Mouse (Mus musculus) heart, embryonic 14.5 days (tissue): ENCODE measurements around the gene Klk1b24. TPM values are rescaled to one million over a fixed set of nuclear protein-coding genes. Genes with fewer than 3 reads are reported as not detected.
"Not testable (repeated sequence)": the region's sequence is repeated elsewhere in the genome, so short reads cannot be mapped to it uniquely, and the experiment has no call there.

Experiments used
- ATAC-seq: fragments of 200-750 bp; cut with Nextera tagmentation; 2 replicates; pipeline ENCODE4 v1.8.0; 2017; ENCODE audit warnings: low read depth, moderate TSS enrichment; ENCODE audit not compliant: insufficient number of reproducible peaks, insufficient read depth, low FRiP score
- H3K27ac ChIP-seq, 2 experiments: fragments of 200-500 bp in 1 of 2; fragments of 300-500 bp in 1 of 2; sonication (generic) in 1 of 2; replicated peaks in 1 of 2; 2 replicates each; pipeline ENCODE4 v1.5.1; 2012 to 2014; ENCODE audit warnings: low read depth in 2 of 2, low read length in 2 of 2, control low read depth in 1 of 2, mild to moderate bottlenecking in 1 of 2, mixed read lengths in 1 of 2; ENCODE audit not compliant: control insufficient read depth in 1 of 2, insufficient read depth in 1 of 2
- H3K27me3 ChIP-seq: fragments of 300-500 bp; sonication (generic); 2 replicates; pipeline ENCODE4 v1.6.1; 2014; ENCODE audit warnings: mild to moderate bottlenecking, low read length, control low read depth; ENCODE audit not compliant: control insufficient read depth, insufficient read depth
- H3K36me3 ChIP-seq: fragments of 300-500 bp; sonication (generic); 2 replicates; pipeline ENCODE4 v1.6.1; 2014; ENCODE audit warnings: mild to moderate bottlenecking, control low read depth, low read length, mixed read lengths; ENCODE audit not compliant: control insufficient read depth, insufficient read depth
- H3K4me1 ChIP-seq, 2 experiments: fragments of 200-500 bp in 1 of 2; fragments of 300-500 bp in 1 of 2; sonication (generic) in 1 of 2; 2 replicates each; pipeline ENCODE4 v1.6.1; 2012 to 2014; ENCODE audit warnings: low read length in 2 of 2, control low read depth in 1 of 2, mixed read lengths in 1 of 2; ENCODE audit not compliant: control insufficient read depth in 2 of 2, insufficient read depth in 2 of 2
- H3K4me2 ChIP-seq: fragments of 300-500 bp; sonication (generic); 2 replicates; pipeline ENCODE4 v1.6.1; 2014; ENCODE audit warnings: mild to moderate bottlenecking, low read length
- H3K4me3 ChIP-seq, 2 experiments: fragments of 200-500 bp in 1 of 2; fragments of 300-500 bp in 1 of 2; sonication (generic) in 1 of 2; 2 replicates each; pipeline ENCODE4 v1.5.1; 2012 to 2014; ENCODE audit warnings: low read length in 2 of 2, mild to moderate bottlenecking in 2 of 2, control low read depth in 1 of 2, low read depth in 1 of 2, moderate library complexity in 1 of 2; ENCODE audit not compliant: control insufficient read depth in 1 of 2, insufficient read depth in 1 of 2
- H3K9ac ChIP-seq: fragments of 300-500 bp; sonication (generic); 2 replicates; pipeline ENCODE4 v1.6.1; 2014; ENCODE audit warnings: mild to moderate bottlenecking, low read length
- H3K9me3 ChIP-seq: fragments of 300-500 bp; sonication (generic); 2 replicates; pipeline ENCODE4 v1.6.1; 2016; ENCODE audit warnings: low read length, control low read depth; ENCODE audit not compliant: control insufficient read depth
- WGBS: fragments of 180-500 bp; shearing (Covaris S2); extraction: QIAGEN DNeasy Blood & Tissue Kit; methylation state at CpG from one replicate; pipeline ENCODE4 v1.1.7; 2014; 5-methylcytosine and 5-hydroxymethylcytosine counted together
- polyA plus RNA-seq: library from polyadenylated mRNA; unstranded; fragments of >200 nt; fragmentation: Nextera tagmentation; extraction: Ambion mirVana; gene quantifications from 2 replicates; pipeline ENCODE4 v1.2.1, GENCODE M21; 2014

The Klk1b24 gene
- polyA plus RNA-seq, 1 experiment from 2014 or later, result not detected

GRCm38 (mm10) chr7:44221601-44222000, 33.6 kb downstream of the Klk1b24 start:
- not testable (repeated sequence) for ATAC-seq, H3K27ac ChIP-seq, H3K4me2 ChIP-seq, H3K4me3 ChIP-seq, H3K9ac ChIP-seq, H3K36me3 ChIP-seq, H3K4me1 ChIP-seq, H3K9me3 ChIP-seq, H3K27me3 ChIP-seq
- WGBS, result 68% methylated on average over 8 of the region's 10 CpGs

- H3K4me3 ChIP-seq, H3K27ac ChIP-seq, H3K9ac ChIP-seq, H3K36me3 ChIP-seq, ATAC-seq, H3K4me1 ChIP-seq, H3K27me3 ChIP-seq, H3K9me3 ChIP-seq, H3K4me2 ChIP-seq: not testable (repeated sequence)
- 52% methylated on average over 6 of the region's 6 CpGs for WGBS
These were observed 34.3 kb downstream of the Klk1b24 start for GRCm38 (mm10) chr7:44222335-44222734.

GRCm38 (mm10) chr7:44225076-44225475, 37.0 kb downstream of the Klk1b24 start, which contains the start of gene Klk1:
Gene Klk1, plus strand, starts transcription at chr7:44225360.
- Histone ChIP-seq H3K4me3 (no peak within 1 kb of the TSS), H3K36me3 (no peaks in the 10 kb centered on the region), H3K9ac (no peak within 1 kb of the TSS), H3K4me2 (no peak within 1 kb of the TSS), H3K9me3 (no peaks in the 10 kb centered on the region), H3K27me3 (no peaks in the 10 kb centered on the region), H3K4me1 (peaks cover 0 to 2% of the 10 kb centered on the region in 2 experiments; a peak in 1 of 4 replicates), H3K27ac (no peak within 1 kb of the TSS)
- 31% methylated on average over 1 of the region's 1 CpGs for WGBS
- no peak for ATAC-seq

GRCm38 (mm10) chr7:44235909-44236308, 47.9 kb downstream of the Klk1b24 start, which contains the start of gene Gm36864:
Gene Gm36864, plus strand, starts transcription at chr7:44236177.
- Histone ChIP-seq H3K9me3 (no peaks in the 10 kb centered on the region), H3K4me1 (no peaks in the 10 kb centered on the region), H3K9ac (no peak within 1 kb of the TSS), H3K4me2 (no peak within 1 kb of the TSS), H3K27me3 (no peaks in the 10 kb centered on the region), H3K36me3 (no peaks in the 10 kb centered on the region), H3K4me3 (no peak within 1 kb of the TSS), H3K27ac (no peak within 1 kb of the TSS)
- WGBS, result 65% methylated on average over 3 of the region's 3 CpGs
- no peak for ATAC-seq

- no peak for ATAC-seq
- 62% methylated on average over 2 of the region's 2 CpGs for WGBS
- H3K4me3 ChIP-seq, result no peak overlapping the region
- H3K4me2 ChIP-seq, result no peak overlapping the region
- no peaks in the 10 kb centered on the region for H3K9me3 ChIP-seq
- H3K4me1 ChIP-seq, result no peaks in the 10 kb centered on the region
- no peaks in the 10 kb centered on the region for H3K27me3 ChIP-seq
- no peaks in the 10 kb centered on the region for H3K36me3 ChIP-seq
- H3K9ac ChIP-seq, result no peak overlapping the region
- no peak overlapping the region for H3K27ac ChIP-seq
These were observed 51.9 kb downstream of the Klk1b24 start for GRCm38 (mm10) chr7:44239913-44240312.

GRCm38 (mm10) chr7:44240712-44241111, 52.7 kb downstream of the Klk1b24 start:
- peaks cover 3 to 6% of the 10 kb centered on the region in 2 experiments; a peak in 2 of 4 replicates for H3K4me1 ChIP-seq
- WGBS, result 45% methylated on average over 1 of the region's 1 CpGs
- no peaks in the 10 kb centered on the region for H3K36me3 ChIP-seq
- no peak overlapping the region for H3K4me2 ChIP-seq
- no peaks in the 10 kb centered on the region for H3K9me3 ChIP-seq
- no peak for ATAC-seq
- no peak overlapping the region for H3K27ac ChIP-seq
- H3K27me3 ChIP-seq, result no peaks in the 10 kb centered on the region
- H3K4me3 ChIP-seq, result no peak overlapping the region
- no peak overlapping the region for H3K9ac ChIP-seq

- peaks cover 3 to 6% of the 10 kb centered on the region in 2 experiments; a peak in 2 of 4 replicates for H3K4me1 ChIP-seq
- no peak for ATAC-seq
- H3K4me3 ChIP-seq, result no peak overlapping the region
- H3K27ac ChIP-seq, result no peak overlapping the region
- no peak overlapping the region for H3K9ac ChIP-seq
- no peak overlapping the region for H3K4me2 ChIP-seq
- H3K27me3 ChIP-seq, result no peaks in the 10 kb centered on the region
- H3K36me3 ChIP-seq, result no peaks in the 10 kb centered on the region
- no peaks in the 10 kb centered on the region for H3K9me3 ChIP-seq
- 70% methylated on average over 2 of the region's 2 CpGs for WGBS
These were observed 53.1 kb downstream of the Klk1b24 start for GRCm38 (mm10) chr7:44241163-44241562.
